Mouse (Mus musculus) lung, postnatal 36 days (tissue): ENCODE results near the gene Scamp1.

Experiments used
- DNase-seq: peaks from one replicate; pipeline ENCODE4 v3.0.0; 2022; ENCODE audit warnings: mixed read lengths

Scamp1 gene

DNA sequence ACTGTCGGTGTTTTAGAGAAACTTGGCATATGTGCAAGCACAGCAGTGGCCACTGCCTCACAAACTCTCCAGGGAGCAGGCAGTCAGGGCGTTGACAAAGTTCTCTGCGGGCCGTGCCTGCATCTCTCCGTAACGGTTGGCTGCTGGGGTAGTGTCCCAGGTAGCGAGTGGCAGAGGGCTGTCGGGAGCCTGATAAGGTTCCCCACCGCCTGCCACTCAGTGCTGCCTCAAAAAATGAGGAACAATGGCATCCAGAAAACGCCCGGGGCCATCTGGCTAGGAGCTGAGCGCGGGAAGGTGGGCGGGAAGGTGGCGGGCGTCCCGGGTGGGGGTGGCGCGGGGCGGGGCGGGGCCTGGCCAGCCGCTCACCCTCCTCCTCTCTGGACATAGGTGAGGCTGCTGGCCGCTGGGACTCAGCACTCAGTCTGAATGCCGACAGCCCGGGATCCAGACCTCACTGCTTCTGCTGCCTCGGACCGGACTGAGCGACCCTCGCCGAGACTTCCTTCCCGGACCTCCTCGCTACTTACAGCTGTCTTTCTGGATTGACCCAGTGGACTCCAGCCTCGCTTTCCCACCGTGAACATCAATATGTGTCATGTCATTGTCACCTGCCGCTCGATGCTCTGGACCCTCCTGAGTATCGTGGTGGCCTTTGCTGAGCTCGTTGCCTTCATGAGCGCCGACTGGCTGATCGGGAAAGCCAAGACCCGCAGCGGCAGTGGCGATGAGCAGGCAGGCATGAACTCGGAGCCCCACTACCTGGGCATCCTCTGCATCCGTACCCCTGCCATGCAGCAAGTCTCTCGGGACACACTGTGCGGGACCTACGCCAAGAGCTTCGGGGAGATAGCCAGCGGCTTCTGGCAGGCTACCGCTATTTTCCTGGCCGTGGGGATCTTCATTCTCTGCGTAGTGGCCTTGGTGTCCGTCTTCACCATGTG, 111.8 kb downstream of the Scamp1 start:
- peak; percentile 20 for DNase-seq

- peak; percentile 58 for DNase-seq
Observed at GRCm38 (mm10) chr13:94172533-94173310, 112.9 kb downstream of the Scamp1 start.

DNA sequence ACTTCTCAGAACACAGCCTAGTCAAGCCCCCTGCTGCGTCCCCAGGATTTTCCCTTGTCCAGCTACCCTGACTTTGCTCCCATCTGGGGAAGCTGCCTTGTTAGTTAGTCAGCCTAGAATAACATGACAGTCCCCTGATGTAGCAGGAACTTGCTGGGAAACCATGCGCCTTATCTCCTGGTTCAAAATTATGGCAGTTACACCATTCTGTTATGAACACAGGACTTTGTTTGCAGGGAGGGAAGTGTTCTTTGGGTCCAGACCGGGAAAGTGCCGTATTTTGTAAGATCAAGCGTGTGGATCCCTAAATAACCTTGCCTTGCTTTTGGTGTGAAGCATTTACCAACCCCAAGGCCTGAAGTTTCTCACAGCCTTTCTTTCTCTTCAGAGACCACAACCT, 114.0 kb downstream of the Scamp1 start:
- DNase-seq = no peak

- no peak for DNase-seq
Observed at GRCm38 (mm10) chr13:94169325-94169916, 116.2 kb downstream of the Scamp1 start.

- DNase-seq = no peak
Observed at GRCm38 (mm10) chr13:94168319-94168718, 117.3 kb downstream of the Scamp1 start.

- no peak for DNase-seq
Observed at GRCm38 (mm10) chr13:94164501-94164900, 121.2 kb downstream of the Scamp1 start.

- no peak for DNase-seq
Observed at GRCm38 (mm10) chr13:94159478-94160220, 126.0 kb downstream of the Scamp1 start.

DNA sequence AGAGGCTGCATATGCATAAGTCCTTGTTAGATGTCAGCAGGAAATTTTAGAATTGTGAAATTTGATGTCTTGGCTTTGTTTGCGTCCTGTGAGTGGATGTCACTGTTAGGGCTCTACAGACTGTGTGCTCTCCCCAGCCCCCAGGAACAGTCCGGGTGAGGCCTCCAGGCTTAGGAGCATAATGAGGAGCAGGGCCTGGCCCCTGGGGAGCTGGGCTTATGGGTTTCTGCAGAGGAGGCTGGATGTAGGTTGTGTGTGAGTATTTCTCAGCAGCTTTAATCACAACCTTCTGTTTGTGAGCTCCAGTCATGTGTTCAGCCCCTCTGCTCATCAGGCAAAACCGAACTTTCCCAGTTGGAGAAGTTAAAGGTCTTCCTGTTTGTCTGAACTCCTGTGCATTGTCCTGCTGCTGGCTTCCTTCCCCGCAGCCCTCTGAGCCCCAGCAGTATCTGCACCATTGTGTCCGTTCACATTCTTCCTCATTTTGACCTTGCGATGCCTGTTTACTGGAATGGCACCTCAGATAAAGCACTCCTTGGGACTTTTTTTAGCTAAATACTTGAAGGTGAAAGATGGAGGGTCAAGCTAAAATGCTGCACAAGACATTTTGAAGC, 126.7 kb downstream of the Scamp1 start:
- no peak for DNase-seq

DNA sequence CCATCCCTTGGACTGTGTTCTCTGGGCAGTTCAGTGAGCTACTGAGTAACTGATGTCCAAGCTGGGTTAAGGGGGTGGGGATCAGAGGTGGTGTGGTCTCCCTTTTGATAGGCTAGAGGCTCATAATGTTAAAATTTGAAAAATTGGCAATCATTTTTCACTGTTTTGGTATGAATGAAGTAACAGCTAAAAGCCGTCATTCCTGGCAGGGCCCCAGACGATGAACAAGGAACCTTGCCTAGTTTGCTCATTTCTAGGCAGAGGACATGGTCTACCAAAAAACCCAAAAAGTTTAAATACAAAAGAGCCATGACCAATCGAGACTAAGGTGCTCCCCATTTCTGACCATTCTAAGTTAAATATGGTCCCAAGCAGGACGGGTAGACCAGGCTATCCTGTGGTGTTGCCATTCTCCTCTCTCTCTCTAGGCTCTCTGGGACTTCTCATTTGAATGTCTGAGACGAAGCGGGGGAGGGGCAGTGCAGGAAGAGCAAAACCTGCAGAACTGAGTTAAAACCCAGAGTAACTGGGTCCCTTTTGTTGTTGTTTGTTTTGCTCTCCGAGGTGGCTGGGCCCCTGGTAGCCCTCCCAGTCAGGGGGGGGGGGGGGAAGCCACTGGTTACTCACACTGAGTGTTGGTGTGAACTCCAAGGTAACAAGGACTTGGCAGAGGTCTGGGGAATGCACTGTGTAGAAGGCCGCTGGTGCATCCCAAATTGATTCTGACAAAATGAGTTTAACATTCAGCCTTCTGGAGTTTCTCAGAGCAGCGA, 129.8 kb downstream of the Scamp1 start:
- no peak for DNase-seq

DNA sequence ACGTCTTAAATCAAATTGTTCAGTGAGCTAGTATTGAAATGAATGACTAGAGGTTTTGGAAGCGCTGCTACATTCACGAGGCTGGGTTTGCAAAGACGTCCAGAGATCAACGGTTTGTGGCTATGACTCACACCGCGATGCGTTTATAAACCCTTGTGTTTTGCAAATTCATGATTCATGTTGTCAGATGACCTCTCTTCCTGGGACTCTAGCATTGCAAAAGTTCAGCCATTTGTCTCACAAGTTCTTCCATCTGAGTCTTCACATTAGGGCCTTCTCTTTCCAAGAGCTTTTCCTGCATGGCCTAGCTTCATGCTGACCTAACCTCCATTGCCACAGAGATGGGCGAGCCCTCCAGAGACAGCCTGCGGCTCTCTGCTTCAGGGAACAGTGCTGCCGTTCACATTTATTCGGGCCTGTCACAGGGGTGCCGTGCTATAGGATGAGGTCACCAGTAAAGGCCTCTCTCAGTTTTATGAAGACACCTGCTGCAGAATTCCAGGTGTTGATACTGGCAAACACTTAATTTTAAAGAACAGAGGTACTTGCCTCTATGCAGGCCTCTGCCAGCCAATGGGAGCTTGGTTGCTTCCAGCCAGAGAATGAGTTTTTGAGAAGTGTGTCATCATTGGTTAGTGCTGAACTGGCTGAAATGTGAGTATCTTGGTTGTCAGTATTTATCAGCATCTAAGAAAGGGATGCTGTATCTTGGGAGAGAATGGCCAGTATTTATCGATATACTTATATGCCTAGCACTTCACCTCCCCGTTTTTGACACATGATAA, 131.0 kb downstream of the Scamp1 start:
- DNase-seq = peak; percentile 60

DNA sequence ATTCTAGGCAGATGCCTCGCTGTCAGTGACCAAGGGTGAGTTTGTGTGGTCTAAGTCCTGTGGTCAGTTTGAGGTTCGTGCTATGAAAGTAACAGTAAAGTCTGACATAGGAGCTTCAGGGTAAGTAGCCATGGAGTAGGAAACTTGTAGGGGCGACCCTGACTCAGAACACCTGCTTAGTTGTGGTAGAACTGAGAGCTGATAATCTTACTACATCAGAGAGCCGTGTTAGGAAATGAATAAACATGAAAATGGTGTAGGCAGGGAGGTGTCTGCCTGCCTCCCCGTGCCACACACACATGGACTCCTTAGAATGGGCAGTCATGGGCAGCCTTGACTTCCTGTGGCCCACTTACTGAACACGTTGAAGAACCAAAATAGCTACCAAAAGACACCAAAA, 132.0 kb downstream of the Scamp1 start:
- DNase-seq = no peak

DNA sequence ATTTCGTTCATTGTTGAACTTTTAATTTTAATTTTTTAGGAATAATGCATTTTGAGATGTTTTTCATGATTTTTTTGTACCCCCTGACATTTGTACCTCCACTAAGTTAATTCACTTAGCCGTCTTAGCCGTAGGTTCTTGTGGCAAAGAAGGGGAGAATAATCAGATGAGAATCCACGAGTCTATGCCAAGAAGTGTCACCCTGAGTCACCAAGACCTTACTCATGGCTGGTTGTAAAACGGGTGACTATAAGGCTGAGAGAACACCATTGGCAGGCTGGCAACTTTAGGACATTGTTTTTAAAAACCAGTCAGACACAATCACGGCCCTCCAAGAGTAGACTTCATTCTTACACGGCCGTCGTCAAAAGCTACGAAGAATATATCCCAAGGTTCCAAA, 132.8 kb downstream of the Scamp1 start:
- no peak for DNase-seq
